Mouse (Mus musculus) erythroblast, adult 5-6 weeks (primary cell): ENCODE measurements at regions not wholly inside any gene's neighbourhood (a gene's known extent, or its start where the extent isn't known, plus 50 kb on each side); places are given as distances from the start of the nearest gene placed in this dataset.

Experiments used
- ATAC-seq: replicated peaks from 2 replicates; pipeline ENCODE4 v1.8.0; 2016; ENCODE audit warnings: moderate number of reproducible peaks, mild to moderate bottlenecking, moderate TSS enrichment, inconsistent platforms; ENCODE audit not compliant: poor library complexity, low FRiP score, severe bottlenecking

- ATAC-seq = no peak
Measured at GRCm38 (mm10) chr4:134990651-134991050, 60.0 kb downstream of the Syf2 start.

DNA sequence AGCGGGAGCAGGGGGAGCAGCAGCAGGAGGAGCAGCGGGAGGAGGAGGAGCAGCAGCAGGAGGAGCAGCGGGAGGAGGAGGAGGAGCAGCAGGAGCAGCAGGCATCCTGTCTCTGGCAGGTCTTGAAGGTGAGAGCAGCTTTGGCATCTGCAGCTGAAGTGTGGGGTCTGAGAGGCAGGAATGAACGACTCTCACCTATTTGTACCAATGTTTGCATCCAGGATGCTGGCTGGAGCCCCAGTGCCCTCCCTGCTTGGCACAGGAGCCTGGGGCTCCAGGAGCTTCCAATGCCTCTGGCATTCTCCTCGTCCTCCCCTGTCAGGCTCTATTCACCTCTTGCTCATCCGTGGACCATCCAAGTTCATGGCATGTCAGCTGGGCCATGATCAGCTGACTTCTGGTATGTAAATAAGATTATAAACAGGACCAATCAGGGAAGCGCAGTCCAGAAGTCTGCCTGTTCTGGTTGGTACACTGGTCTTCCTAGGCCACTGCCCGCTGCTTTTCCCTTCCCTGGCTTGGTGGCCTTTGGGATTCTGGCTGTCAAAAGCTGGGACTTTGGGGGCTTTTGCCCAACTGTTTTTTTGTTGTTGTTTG is 62.9 kb downstream of the Syf2 start:
- no peak for ATAC-seq

DNA sequence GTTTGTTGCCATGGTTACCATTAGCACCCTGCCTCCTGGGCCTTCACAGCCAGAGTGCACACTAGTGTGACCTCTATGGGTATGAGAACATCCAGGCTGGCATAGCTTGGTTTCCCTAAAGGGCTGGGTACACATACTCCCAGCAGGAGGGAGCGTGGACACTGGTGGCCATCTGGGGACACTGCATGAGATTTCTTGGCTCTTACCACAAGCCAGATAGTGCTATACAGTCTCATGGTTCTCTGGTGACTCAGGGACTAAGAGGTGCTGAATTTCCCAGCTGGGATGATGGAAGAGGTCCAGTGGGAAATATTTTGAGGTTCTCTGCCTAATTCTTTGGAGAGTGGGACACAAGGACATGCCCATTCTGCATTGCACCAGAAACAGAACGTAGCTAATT is 63.5 kb downstream of the Syf2 start:
- 0 out of 2 replicates have a peak, but pooled peaks have one; percentile 29 for ATAC-seq

GRCm38 (mm10) chr4:134994648-134995047 is 64.0 kb downstream of the Syf2 start:
- ATAC-seq = no peak

DNA sequence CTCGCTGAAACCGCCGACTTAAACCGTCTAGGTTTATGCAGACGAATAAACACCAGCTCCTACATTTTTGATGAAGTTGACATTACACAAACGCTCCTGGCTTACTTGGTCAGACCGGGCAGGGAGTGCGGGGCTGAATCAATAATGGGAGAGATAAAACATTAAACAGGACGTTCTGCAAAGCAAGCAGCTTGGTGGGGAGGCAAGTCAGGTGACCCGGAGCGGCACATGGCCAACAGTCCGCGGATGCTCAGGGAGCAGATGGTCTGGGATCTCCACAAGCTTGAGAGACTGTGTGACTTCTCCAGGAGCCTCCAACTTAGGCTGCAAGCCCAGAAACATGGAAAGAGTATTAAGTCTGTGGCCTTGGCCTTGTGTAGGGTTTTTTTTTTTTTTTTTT is 64.4 kb downstream of the Syf2 start:
- ATAC-seq = no peak

DNA sequence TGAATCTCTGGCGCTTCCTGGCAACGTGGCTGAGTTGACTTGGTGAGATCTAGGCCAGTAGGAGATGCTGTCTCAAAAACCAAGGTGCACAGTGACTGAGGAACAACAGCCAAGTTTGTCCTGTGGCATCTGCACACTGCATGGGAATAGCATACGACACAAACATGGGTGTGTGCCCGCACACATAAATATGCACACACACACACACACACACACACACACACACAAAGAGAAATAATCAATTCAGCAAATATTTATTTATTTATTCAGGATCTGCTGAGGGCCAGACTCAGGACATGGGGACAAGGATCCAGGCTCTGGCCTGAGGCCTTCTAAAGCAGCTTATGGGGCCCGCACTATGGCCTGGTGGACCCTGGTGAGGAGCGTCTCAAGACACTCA is 65.4 kb downstream of the Syf2 start:
- no peak for ATAC-seq

DNA sequence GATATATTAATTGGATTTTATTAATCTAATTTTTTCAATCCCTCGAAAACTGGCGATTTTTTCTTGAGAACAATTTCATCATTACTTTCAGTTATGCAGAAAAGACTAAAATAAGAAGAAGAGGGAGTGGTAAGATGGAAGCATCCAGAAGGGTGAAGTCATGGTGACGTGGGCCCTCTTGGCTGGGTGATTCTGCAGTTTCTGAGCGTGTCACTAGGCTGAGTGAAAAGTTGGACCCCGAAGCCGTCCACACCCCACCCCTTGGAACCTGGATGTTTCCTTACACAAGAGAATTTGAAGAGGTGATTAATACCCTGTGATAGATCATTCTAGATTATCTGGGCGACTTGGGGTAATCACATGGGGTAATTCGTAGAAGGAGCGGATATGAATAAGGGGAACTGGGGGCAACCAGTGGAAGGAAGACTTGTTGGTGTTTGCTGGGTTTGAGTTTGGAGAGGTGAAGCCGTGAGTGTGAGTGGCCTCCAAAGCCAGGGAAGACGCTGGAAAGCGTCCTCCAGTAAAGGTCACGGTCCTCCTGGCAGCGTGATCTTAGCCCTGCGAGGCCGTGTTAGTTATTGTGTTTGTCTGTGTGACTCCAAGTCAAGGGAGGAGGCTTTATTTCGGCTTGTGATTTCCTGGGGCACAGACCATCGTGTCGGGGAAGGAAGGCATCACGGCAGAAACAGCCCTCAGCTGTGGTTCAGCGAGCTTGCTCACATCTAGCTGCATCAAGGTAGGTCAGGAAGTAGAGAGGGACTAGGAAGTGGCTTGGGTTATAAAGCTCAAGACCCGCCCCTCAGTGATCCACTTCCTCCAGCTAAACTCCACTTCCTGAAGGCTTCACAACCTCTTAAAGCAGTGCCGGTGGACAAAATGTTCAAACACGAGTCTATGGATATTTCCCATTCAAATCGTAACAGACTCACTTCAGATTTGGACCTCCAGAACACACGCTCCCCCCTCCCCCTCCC is 67.0 kb downstream of the Syf2 start:
- no peak for ATAC-seq

- no peak for ATAC-seq
Measured at GRCm38 (mm10) chr4:134998928-134999658, 68.4 kb downstream of the Syf2 start.

- no peak for ATAC-seq
Measured at GRCm38 (mm10) chr4:135002091-135002925, 71.6 kb downstream of the Syf2 start.

GRCm38 (mm10) chr4:135011365-135011764 is 80.7 kb downstream of the Syf2 start:
- ATAC-seq = no peak

GRCm38 (mm10) chr4:135012945-135013344 is 82.2 kb downstream of the Syf2 start:
- ATAC-seq = no peak

GRCm38 (mm10) chr4:135013932-135014331 is 83.2 kb downstream of the Syf2 start:
- no peak for ATAC-seq

GRCm38 (mm10) chr4:135018018-135018417 is 87.3 kb downstream of the Syf2 start:
- ATAC-seq = peak; percentile 34; the same call in 1 of the 2 replicates

GRCm38 (mm10) chr4:135019120-135019519 is 88.4 kb downstream of the Syf2 start:
- no peak for ATAC-seq

GRCm38 (mm10) chr4:135020262-135020991 is 89.7 kb downstream of the Syf2 start:
- ATAC-seq = no peak

- no peak; the same call in 1 of the 2 replicates for ATAC-seq
Measured at GRCm38 (mm10) chr4:135023200-135023599, 92.5 kb downstream of the Syf2 start.

DNA sequence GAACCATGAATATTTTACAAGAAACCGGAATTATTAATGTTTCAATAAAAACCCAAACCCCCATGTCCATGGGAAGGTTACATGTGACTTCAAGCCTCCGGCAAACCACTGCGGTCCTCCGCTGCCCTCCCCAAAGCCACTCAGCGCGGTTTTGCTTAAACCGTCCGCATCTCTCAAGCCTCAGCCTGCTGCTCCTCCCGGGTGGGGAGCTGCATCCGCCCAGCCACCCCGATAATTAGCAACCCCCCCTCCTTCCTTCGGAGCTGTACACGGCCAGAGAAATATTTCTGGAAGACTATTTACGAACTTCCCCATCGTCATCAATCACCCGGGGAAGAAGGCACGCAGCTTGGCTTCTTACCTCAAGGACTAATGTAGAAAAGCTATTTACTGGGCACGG is 94.7 kb upstream of the Runx3 start:
- no peak for ATAC-seq

GRCm38 (mm10) chr4:135027136-135027535 is 93.3 kb upstream of the Runx3 start:
- ATAC-seq = no peak

DNA sequence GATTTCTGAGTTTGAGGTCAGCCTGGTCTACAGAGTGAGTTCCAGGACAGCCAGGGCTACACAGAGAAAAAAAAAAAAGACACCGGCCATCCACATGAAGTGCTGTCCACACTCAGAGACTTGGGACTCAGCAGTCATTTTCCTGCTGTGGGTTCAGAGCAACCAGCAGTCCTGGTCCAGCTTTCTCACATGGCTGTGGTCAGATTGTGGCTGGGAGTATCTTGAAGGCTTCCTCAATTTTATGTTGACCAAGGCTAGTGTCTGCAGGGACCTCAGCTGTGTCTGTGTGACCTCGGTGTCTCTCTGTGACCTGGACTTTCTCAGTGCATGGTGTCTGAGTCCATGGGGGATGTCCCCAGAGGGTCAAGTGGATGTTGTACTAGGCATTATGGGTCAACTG is 90.7 kb upstream of the Runx3 start:
- no peak for ATAC-seq
